Mouse (Mus musculus) limb, embryonic 15.5 days (tissue): ENCODE data around the gene Ddx59. TPM values are rescaled to one million over a fixed set of nuclear protein-coding genes. Genes with fewer than 3 reads are reported as not detected.

Source experiments
- ATAC-seq: fragments of 200-750 bp; cut with Nextera tagmentation; 2 replicates; pipeline ENCODE4 v1.8.0; 2017; ENCODE audit warnings: low read depth, moderate TSS enrichment; ENCODE audit not compliant: insufficient number of reproducible peaks, low FRiP score, low TSS enrichment
- H3K27ac ChIP-seq: fragments of 300-500 bp; sonication (generic); 2 replicates; pipeline ENCODE4 v1.5.1; 2015; ENCODE audit warnings: moderate library complexity, mild to moderate bottlenecking, inconsistent platforms
- H3K27me3 ChIP-seq: fragments of 300-500 bp; sonication (generic); 2 replicates; pipeline ENCODE4 v1.6.1; 2015; ENCODE audit warnings: inconsistent platforms
- H3K36me3 ChIP-seq: fragments of 300-500 bp; sonication (generic); 2 replicates; pipeline ENCODE4 v1.6.1; 2015; ENCODE audit warnings: inconsistent platforms
- H3K4me1 ChIP-seq: fragments of 300-500 bp; sonication (generic); 2 replicates; pipeline ENCODE4 v1.6.1; 2015; ENCODE audit warnings: inconsistent platforms
- H3K4me2 ChIP-seq: fragments of 300-500 bp; sonication (generic); 2 replicates; pipeline ENCODE4 v1.6.1; 2015; ENCODE audit warnings: mild to moderate bottlenecking, inconsistent platforms
- H3K4me3 ChIP-seq: fragments of 300-500 bp; sonication (generic); 2 replicates; pipeline ENCODE4 v1.5.1; 2015; ENCODE audit warnings: mild to moderate bottlenecking, inconsistent platforms
- H3K9ac ChIP-seq: fragments of 300-500 bp; sonication (generic); 2 replicates; pipeline ENCODE4 v1.6.1; 2015; ENCODE audit warnings: inconsistent platforms
- H3K9me3 ChIP-seq: fragments of 300-500 bp; sonication (generic); 2 replicates; pipeline ENCODE4 v1.6.1; 2016; ENCODE audit warnings: inconsistent platforms
- WGBS: fragments of 180-500 bp; shearing (Covaris S2); methylation state at CpG from one replicate; pipeline ENCODE4 v1.1.7; 2015; 5-methylcytosine and 5-hydroxymethylcytosine counted together
- polyA plus RNA-seq: library from polyadenylated mRNA; unstranded; fragments of >200 nt; fragmentation: Nextera tagmentation; extraction: Ambion mirVana; gene quantifications from 2 replicates; pipeline ENCODE4 v1.2.1, GENCODE M21; 2015

Gene Ddx59
- polyA plus RNA-seq, 1 experiment from 2014 or later = 18.1 TPM

DNA sequence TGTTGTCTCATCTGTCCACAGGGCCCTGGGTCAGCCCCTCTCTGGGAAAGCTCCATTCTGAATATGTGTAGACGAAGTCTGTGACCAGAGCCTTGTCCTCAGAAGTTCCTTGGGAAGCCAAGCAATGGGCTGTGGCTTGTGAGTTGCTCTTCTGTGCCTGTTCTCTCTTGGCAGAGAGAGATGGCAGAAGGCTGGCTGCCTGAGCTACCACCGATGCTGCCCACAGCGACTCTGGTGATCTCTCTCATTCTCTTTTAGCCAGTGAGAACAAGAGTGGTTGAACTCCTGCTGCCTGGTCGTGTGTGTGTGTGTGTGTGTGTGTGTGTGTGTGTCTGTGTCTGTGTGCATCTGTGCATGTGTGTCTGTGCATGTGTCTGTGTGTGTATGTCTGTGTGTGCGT, 37.4 kb downstream of the Ddx59 start:
- no peaks in the 10 kb centered on the region for H3K4me1 ChIP-seq
- WGBS = 77% methylated on average over 5 of the region's 5 CpGs
- no peaks in the 10 kb centered on the region for H3K27me3 ChIP-seq
- H3K4me2 ChIP-seq = no peak overlapping the region
- no peaks in the 10 kb centered on the region for H3K9me3 ChIP-seq
- no peak overlapping the region for H3K9ac ChIP-seq
- H3K27ac ChIP-seq = no peak overlapping the region
- H3K4me3 ChIP-seq = no peak overlapping the region
- no peaks in the 10 kb centered on the region for H3K36me3 ChIP-seq
- ATAC-seq = no peak

DNA sequence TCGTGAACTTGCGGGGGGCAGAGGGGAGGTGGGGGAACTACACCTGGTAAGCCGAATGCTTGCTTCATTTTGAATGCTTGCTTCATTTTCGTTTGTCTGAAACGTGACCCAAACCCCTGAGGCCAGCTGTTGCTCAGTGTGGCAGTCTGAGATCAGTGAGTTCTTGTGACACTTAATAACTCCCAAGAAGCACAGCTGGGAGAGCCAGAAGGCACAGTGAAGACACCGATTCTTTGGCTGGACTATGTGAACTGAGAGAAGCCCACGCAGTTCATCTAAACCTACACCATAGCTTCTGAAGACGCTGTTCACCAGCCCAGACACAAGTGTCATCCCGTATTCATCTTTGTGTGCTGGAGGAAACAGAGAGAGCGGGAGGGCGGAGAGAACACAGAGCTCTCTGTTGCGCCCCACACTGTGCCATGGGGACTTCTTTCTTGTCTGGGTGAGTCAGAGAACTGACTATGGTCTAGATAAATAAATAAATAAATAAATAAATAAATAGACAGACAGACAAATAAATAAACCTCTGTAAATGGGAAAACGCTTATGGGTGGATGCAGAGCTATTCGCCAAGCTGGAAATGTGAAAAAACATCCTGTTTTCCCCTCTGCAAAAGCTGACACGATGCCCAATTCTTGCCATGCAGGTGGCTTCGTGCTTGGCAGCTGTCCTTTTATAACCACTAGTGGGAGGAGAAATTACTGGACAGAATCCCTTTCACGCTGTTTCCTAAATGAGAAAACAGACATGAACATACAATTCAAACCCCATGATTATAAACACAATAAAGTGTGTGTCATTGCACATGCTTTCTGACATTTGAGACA, 40.9 kb downstream of the Ddx59 start:
- H3K4me2 ChIP-seq = no peak overlapping the region

DNA sequence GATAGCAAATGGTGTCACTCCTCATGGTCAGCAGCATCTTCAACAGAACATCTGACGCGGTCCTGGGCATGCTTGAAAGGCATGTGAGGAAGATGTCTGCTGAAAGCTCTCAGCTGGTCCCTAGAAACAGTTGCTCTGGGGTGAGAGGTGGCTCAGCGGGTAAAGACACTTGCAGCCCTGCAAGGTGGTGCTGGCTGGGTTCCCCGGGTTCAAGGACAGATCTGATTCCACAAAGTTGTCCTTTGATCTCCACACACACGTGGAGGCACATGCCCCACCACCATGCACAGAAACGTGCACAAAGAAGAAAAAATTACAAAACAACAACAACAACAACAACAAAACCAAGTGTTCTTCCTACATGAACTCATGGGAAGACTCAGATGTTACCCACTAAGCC, 41.7 kb downstream of the Ddx59 start:
- Histone ChIP-seq H3K4me1 (peaks cover 3% of the 10 kb centered on the region; the same call in 1 of the 2 replicates), H3K36me3 (no peaks in the 10 kb centered on the region), H3K27ac (no peak overlapping the region), H3K27me3 (no peaks in the 10 kb centered on the region), H3K9me3 (no peaks in the 10 kb centered on the region), H3K4me3 (no peak overlapping the region), H3K4me2 (no peak overlapping the region), H3K9ac (no peak overlapping the region)
- no peak for ATAC-seq
- WGBS = 77% methylated on average over 6 of the region's 6 CpGs

More for the DNA sequence above, 40.9 kb downstream of the Ddx59 start:
- WGBS = 61% methylated on average over 17 of the region's 17 CpGs
- Histone ChIP-seq H3K4me3 (no peak overlapping the region), H3K36me3 (no peaks in the 10 kb centered on the region), H3K27me3 (no peaks in the 10 kb centered on the region), H3K9me3 (no peaks in the 10 kb centered on the region), H3K27ac (no peak overlapping the region), H3K4me1 (peaks cover 3% of the 10 kb centered on the region; the same call in 1 of the 2 replicates), H3K9ac (no peak overlapping the region)
- no peak for ATAC-seq

- WGBS = 67% methylated on average over 4 of the region's 4 CpGs
- Histone ChIP-seq H3K4me3 (no peak overlapping the region), H3K4me2 (no peak overlapping the region), H3K9ac (no peak overlapping the region), H3K36me3 (no peaks in the 10 kb centered on the region), H3K9me3 (no peaks in the 10 kb centered on the region), H3K27me3 (no peaks in the 10 kb centered on the region), H3K27ac (no peak overlapping the region), H3K4me1 (peaks cover 4% of the 10 kb centered on the region; the same call in 1 of the 2 replicates)
- no peak for ATAC-seq
Observed at GRCm38 (mm10) chr1:136457403-136457802, 42.3 kb downstream of the Ddx59 start.

DNA sequence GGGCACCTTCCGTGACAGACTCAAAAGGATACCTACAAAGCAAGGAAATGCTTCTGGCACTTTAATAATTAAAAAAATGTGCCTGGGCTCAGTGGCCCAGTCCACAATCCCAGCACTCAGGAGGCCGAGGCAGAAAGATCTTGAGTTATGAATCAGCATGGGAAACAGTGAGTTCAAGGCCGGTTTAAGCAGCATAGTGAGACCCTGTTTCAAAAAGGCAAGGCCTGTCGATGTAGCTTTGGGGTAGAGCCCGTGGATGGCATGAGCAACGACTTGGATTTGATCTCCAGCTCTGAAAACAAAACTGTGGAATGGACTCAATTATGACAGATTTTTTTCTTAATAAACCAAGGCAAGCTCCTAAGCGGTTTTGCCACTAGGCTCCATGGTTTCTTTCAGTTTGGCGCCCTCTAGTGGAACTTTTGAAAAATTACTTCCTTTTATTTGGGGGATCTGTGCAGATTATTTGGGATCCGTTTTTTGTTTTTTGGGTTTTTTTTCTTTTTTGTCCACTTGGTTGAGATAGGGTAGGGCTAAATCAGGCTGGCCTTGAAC, 43.7 kb downstream of the Ddx59 start:
- H3K27ac ChIP-seq = no peak overlapping the region
- H3K9ac ChIP-seq = no peak overlapping the region
- no peaks in the 10 kb centered on the region for H3K9me3 ChIP-seq
- no peak overlapping the region for H3K4me2 ChIP-seq
- H3K4me1 ChIP-seq = peaks cover 9% of the 10 kb centered on the region; the same call in 1 of the 2 replicates
- WGBS = 24% methylated on average over 9 of the region's 9 CpGs
- no peak overlapping the region for H3K4me3 ChIP-seq
- H3K27me3 ChIP-seq = no peaks in the 10 kb centered on the region
- ATAC-seq = no peak
- H3K36me3 ChIP-seq = no peaks in the 10 kb centered on the region

DNA sequence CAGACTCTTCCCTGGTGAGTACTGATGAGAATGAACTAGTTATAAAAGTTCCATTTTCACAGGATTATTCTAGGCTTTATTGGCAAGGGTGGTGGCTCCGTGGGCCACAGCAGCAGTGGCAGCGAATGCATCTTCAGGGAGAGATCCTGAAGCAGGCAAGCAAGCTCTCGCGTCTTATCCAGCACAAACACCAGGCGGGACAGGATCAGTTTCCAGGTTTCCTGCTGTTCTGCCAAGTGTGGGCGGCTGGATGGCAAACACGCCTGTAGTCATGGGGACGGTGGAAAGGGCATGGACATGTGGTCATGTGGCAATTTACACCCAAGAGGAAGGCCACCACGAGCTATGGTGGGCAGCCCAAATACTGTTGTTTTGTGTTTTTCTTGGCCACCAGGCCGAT, 47.4 kb downstream of the Ddx59 start:
- no peak overlapping the region for H3K27ac ChIP-seq
- ATAC-seq = no peak
- no peak overlapping the region for H3K9ac ChIP-seq
- no peak overlapping the region for H3K4me2 ChIP-seq
- H3K9me3 ChIP-seq = no peaks in the 10 kb centered on the region
- no peak overlapping the region for H3K4me3 ChIP-seq
- H3K27me3 ChIP-seq = no peaks in the 10 kb centered on the region
- peaks cover 23% of the 10 kb centered on the region for H3K4me1 ChIP-seq
- 45% methylated on average over 10 of the region's 10 CpGs for WGBS
- no peaks in the 10 kb centered on the region for H3K36me3 ChIP-seq

GRCm38 (mm10) chr1:136465168-136465567, 50.1 kb downstream of the Ddx59 start:
- Histone ChIP-seq H3K9me3 (no peaks in the 10 kb centered on the region), H3K9ac (no peak overlapping the region), H3K4me2 (no peak overlapping the region), H3K36me3 (peaks cover 13% of the 10 kb centered on the region), H3K27me3 (no peaks in the 10 kb centered on the region), H3K4me1 (peaks cover 24% of the 10 kb centered on the region), H3K4me3 (no peak overlapping the region), H3K27ac (no peak overlapping the region)
- ATAC-seq = no peak

- Histone ChIP-seq H3K27me3 (no peaks in the 10 kb centered on the region), H3K9me3 (no peaks in the 10 kb centered on the region), H3K4me2 (peak within 1 kb of the TSS; percentile 100), H3K36me3 (peaks cover 14% of the 10 kb centered on the region), H3K9ac (peak within 1 kb of the TSS; percentile 31), H3K4me1 (peaks cover 24% of the 10 kb centered on the region), H3K4me3 (peak within 1 kb of the TSS; percentile 68), H3K27ac (no peak within 1 kb of the TSS)
- peak; percentile 96 for ATAC-seq
- under 1% methylated on average over 52 of the region's 52 CpGs for WGBS
Observed at GRCm38 (mm10) chr1:136466143-136466811, 51.2 kb downstream of the Ddx59 start, which contains the start of gene Kif14. TSS of gene Kif14 (plus strand) at chr1:136466343.

DNA sequence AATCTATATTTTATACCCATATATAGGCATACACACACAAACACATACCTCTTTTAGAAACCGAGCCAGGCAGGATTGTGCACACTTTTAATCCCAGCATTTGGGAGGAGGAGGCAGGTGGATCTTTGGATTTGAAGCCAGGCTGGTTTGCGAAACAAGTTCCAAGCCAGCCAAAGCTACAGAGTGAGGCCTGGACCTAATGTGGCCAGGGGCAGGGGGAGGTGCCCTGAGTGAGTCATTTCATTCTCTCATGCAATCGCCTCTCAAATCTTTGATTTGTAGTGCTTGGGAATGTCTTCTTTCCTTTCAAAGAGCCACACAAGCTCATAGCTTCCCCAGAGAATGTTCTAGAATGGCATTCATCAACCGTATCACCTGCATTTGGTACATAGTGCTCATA, 54.3 kb downstream of the Ddx59 start:
- Histone ChIP-seq H3K4me2 (no peak overlapping the region), H3K9me3 (no peaks in the 10 kb centered on the region), H3K9ac (no peak overlapping the region), H3K4me3 (no peak overlapping the region), H3K27ac (no peak overlapping the region), H3K27me3 (no peaks in the 10 kb centered on the region), H3K36me3 (peaks cover 38% of the 10 kb centered on the region), H3K4me1 (peaks cover 18% of the 10 kb centered on the region)
- WGBS = 76% methylated on average over 4 of the region's 4 CpGs
- no peak for ATAC-seq

DNA sequence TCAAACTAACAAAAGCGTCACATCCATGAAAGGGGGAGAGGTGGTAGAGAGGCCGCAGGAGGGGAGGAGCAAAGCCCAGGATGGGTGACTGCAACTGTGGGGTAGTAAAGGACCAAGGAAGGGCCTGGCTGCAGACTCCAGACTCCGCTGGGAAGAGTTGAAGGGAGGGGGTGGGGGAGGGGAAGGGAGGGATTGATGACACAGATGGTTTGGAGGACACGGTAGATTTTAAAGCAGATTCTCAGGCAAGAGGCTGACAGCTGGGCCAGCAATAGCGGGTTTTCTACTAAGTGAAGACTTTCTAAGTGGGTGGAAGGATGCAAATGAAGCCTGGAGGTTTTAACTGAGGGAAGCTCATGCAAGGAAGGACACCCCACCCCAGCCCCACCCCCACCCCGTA, 55.4 kb downstream of the Ddx59 start:
- Histone ChIP-seq H3K4me1 (peaks cover 18% of the 10 kb centered on the region), H3K27ac (no peak overlapping the region), H3K27me3 (no peaks in the 10 kb centered on the region), H3K9me3 (no peaks in the 10 kb centered on the region), H3K36me3 (peaks cover 38% of the 10 kb centered on the region), H3K4me3 (no peak overlapping the region), H3K4me2 (no peak overlapping the region), H3K9ac (no peak overlapping the region)
- no peak for ATAC-seq
- 23% methylated on average over 6 of the region's 6 CpGs for WGBS
